Mouse (Mus musculus): ENCODE data around the gene Gm21119. TPM values are rescaled to one million over a fixed set of nuclear protein-coding genes. Genes with fewer than 3 reads are reported as not detected.
"Not testable (repeated sequence)": the region's sequence is repeated elsewhere in the genome, so short reads cannot be mapped to it uniquely, and the experiment has no call there.

Gene Gm21119
- polyA plus RNA-seq, 1 experiment = not detected

- not testable (repeated sequence) for DNase-seq (ENCODE audit: low read depth)
These were observed 38.3 kb downstream of the Gm21119 start for GRCm38 (mm10) chr8:20652976-20653375.

GRCm38 (mm10) chr8:20678418-20678817 lies 63.7 kb downstream of the Gm21119 start:
- not testable (repeated sequence) for DNase-seq (ENCODE audit: low read depth)
